Mouse (Mus musculus) cerebellum, postnatal 10 days (tissue): Measurements from ENCODE around the gene Dscaml1.
A peak's percentile ranks its signal among the peaks of the same experiment; 100 is the strongest.

Experiments
- DNase-seq, 2 experiments: peaks; one replicate each; pipeline ENCODE4 v3.0.0; 2021; ENCODE audit warnings: mixed read lengths in 2 of 2

The Dscaml1 gene

GRCm38 (mm10) chr9:45412287-45412686, 14.1 kb upstream of the Dscaml1 start:
- DNase-seq, result peak; percentile 97 to 99

DNA sequence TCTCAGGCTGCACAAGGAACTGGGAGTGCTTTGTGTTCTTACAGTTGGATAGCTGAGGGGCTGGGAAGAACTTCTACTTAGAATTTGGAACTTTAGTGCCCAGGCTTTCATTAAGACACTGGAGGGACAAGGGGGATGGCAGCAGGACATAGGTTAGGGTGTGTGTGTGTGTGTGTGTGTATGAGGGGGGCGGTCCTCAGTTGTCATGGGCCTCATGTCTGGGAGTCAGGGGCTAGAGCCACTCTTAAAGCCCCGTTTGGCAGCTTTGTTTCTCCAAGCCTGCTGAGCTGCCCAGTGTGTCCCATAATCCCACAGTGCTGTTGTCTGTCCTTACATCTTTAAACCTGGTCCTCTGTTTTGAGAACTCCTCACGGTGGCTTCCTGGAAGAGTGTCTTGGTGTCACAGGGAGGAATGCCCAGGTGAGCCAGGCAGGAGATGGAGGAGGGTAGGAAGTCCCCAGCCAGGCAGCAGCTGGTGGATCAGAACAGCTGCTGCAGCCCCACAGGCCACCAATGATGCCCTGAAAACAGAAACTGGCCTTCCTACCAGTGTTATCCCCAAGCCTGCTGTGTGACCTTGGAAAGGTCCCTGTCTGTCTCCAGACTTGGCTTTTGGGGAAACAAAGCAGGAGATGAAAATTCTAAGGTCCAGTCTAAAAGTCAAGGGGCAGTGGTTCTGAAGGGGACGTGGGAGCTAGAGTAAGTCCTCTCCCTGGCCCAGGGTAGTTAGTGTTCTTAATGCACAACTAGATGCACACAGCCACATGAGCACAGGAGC, 13.5 kb upstream of the Dscaml1 start:
- DNase-seq, result no peak

DNA sequence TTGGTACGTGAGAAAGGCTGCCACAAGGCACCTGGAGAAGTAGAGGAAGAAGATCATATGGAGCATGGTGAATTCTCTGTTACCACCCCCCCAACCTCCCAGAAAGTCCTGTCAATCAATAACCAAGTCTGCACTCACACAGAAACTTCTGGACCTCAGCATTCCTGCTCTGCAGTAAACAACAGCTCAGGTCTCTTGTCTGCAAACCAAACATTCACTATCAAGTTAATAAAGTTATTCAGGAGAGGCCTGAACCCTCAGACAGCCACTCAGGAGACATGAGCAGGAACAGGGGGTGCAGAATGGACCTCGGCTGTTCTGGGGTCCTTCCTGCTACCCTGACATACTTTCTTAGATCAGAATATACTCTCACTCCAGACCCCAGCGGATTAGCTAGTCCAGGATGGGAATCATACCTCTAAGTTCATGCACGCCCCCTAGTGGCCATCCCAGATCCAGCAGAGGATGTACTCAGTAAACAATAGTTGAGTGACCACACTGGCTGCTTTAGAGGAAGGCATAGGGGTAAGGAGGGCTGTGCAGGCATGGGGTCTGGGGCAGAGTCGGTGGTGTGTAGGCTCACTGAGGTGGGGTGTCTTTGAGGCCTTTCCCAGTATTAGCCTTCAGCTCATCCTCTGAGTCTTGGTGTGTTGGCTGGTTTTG, 12.8 kb upstream of the Dscaml1 start:
- DNase-seq, result peak; percentile 77 to 85

GRCm38 (mm10) chr9:45415912-45416311, 10.5 kb upstream of the Dscaml1 start:
- peak; percentile 87 to 91 for DNase-seq

DNA sequence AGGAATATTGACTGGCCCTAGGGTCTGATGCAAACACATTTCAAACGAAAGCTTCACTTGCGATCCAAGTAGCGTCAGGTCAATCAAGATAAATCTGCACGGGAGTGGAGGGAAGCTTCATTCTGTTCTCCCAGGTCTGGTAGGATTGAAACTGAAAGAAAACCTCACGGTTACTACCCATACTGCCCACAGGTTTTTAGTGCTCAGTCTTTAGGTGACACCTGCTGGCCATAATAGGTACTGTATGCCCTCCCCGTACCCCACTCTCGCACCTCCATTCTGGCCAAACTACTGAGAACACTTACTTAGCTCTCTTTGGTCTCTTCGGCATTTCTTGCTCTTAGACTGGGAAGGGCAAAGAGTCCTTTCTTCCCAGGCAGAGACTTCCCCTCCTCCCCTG, 9.2 kb upstream of the Dscaml1 start:
- peak; percentile 83 to 89 for DNase-seq

- peak; percentile 43 to 58 for DNase-seq
Observed at GRCm38 (mm10) chr9:45418252-45418651, 8.2 kb upstream of the Dscaml1 start.

- DNase-seq, result peak; percentile 60 to 73
Observed at GRCm38 (mm10) chr9:45421209-45421608, 5.2 kb upstream of the Dscaml1 start.

GRCm38 (mm10) chr9:45422761-45423298, 3.6 kb upstream of the Dscaml1 start:
- DNase-seq, result peak in 1 of 2 experiments; percentile 49

GRCm38 (mm10) chr9:45429392-45429791, 3.0 kb downstream of the Dscaml1 start:
- no peak for DNase-seq

DNA sequence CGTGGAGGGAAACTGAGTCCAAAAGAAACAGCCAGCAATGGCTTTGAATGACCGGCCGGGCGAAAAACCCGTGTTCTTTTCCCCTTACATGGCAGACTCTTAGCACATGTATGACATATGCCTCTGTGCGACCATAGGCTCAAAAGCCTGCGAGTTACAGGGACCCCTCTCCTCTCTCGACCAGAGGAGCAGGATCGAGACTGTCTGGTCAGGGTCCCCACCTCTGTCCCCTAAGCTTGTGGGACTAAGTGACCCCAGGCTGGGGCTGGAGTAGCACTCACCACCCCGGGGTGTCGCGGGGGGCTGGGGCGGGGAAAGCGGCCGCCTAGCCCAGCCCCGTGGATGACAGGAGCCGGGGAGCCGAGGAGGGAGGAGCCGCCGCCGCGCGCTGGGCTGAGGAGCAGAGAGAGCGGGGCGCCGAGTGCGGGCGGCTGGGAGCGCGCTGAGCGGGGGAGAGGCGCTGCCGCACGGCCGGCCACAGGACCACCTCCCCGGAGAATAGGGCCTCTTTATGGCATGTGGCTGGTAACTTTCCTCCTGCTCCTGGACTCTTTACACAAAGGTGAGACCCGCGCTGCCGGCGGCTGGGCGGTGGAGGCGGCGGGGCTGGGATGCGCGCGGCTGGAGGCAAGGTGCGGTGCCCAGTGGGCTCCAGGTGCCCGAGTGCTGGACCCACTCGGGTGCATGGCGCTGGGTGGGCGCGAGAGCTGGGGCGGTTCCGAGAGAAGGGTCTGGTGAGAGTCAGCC, 3.7 kb downstream of the Dscaml1 start:
- peak; percentile 73 for DNase-seq

DNA sequence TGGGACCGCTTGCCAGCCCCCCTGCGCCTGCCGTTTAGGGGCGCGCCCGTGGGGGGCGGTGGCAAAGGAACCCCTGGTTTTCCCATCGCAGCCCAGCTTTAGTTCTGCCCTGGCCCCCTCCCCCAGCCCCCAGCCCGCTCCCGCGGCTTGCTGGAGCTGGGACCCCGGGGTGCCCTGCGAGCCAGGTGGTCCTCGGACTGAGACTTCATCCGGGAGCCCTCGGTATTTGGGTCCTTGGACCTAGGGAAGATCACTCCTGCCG, 4.2 kb downstream of the Dscaml1 start:
- no peak for DNase-seq

DNA sequence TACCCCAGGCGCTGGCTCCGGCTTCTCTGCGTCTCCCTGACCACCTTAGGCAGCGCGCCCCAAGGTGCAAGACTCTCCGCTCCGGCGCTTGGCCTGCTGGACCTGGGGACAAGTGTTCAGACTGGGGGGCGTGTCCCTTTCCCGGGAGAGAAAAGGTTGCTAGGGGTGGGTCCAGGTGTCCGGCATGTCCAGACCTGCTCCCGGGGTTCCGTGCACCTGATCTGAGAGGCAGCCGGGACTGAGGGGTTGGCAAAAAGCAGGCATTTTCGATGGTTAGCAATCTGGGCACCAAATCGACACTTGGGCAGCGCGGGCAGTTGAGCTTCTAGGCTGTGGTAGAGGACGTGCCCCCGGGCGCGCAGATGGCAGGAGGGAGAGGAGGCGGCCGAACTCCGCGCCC, 4.7 kb downstream of the Dscaml1 start:
- DNase-seq, result peak; percentile 72

DNA sequence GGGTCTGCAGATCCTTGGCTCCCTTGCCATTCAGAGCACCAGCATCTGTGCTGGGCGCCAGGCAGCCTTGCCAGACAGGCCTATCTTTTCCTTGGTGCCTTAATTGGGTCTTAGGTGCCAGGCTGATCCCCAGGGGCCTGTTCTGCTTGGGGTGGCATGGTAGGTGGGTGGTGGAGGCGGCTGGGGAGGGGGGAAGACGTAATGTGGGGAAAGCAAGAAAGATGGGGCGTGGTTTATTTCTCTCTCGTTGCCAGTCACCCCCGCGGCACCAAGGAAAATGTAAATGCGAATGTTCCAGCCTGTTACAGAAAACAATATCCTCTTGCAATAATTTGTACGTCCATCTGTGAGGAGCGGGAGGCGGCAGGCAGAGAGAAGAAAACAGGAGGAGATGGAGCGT, 6.2 kb downstream of the Dscaml1 start:
- peak; percentile 61 to 63 for DNase-seq

- no peak for DNase-seq
Observed at GRCm38 (mm10) chr9:45433119-45433518, 6.7 kb downstream of the Dscaml1 start.

GRCm38 (mm10) chr9:45434171-45434570, 7.7 kb downstream of the Dscaml1 start:
- DNase-seq, result peak; percentile 70 to 76

DNA sequence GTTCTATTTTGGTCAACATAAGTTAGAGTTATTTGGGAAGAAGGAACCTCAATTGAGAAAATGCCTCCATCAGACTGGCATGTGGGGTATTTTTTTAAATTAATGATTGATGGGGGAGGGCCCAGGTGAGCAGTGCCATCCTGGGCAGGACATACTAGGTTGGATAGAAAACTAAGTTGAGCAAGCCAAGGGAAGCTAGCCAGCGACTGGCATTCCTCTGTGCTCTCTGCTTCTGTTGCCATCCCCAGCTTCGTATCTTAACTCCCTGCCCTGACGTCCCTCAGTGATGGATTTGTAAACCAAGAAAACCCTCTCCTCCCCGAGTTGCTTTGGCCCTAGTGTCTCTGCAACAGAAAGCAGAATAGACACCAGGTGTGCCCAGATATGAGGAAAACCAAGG, 12.6 kb downstream of the Dscaml1 start:
- DNase-seq, result peak; percentile 53 to 60

- DNase-seq, result no peak
Observed at GRCm38 (mm10) chr9:45440083-45440784, 13.8 kb downstream of the Dscaml1 start.

GRCm38 (mm10) chr9:45444251-45444798, 17.9 kb downstream of the Dscaml1 start:
- no peak for DNase-seq

- peak; percentile 84 to 85 for DNase-seq
Observed at GRCm38 (mm10) chr9:45449658-45450057, 23.2 kb downstream of the Dscaml1 start.

GRCm38 (mm10) chr9:45451346-45451745, 24.9 kb downstream of the Dscaml1 start:
- no peak for DNase-seq

GRCm38 (mm10) chr9:45454032-45454431, 27.6 kb downstream of the Dscaml1 start:
- peak; percentile 74 to 77 for DNase-seq

- DNase-seq, result peak; percentile 68 to 80
Observed at GRCm38 (mm10) chr9:45454889-45455610, 28.6 kb downstream of the Dscaml1 start.
